Mouse (Mus musculus): ENCODE results near the gene Ptbp2. TPM values are rescaled to one million over a fixed set of nuclear protein-coding genes. Genes with fewer than 3 reads are reported as not detected.

The Ptbp2 gene
- polyA plus RNA-seq, 1 experiment from 2014 or later, result 33.2 TPM

GRCm38 (mm10) chr3:119778431-119778830, 5.8 kb downstream of the Ptbp2 start:
- 81% methylated on average over 2 of the region's 2 CpGs for WGBS
- ATAC-seq (replicated peaks; ENCODE audit: low FRiP score), result no peak
- no peak for DNase-seq (ENCODE audit: low spot score)

GRCm38 (mm10) chr3:119776129-119776528, 8.1 kb downstream of the Ptbp2 start:
- DNase-seq (ENCODE audit: low spot score), result no peak
- WGBS, result 94% methylated on average over 5 of the region's 5 CpGs
- Histone ChIP-seq H3K27me3 (replicated peaks; ENCODE audit: control insufficient read depth, insufficient read depth, low read length) (no peaks in the 10 kb centered on the region), H3K9me3 (ENCODE audit: control insufficient read depth, low read length) (no peaks in the 10 kb centered on the region), H3K4me1 (replicated peaks; ENCODE audit: control insufficient read depth, insufficient read depth, low read length) (peaks cover 4% of the 10 kb centered on the region), H3K27ac (ENCODE audit: low read depth, low read length) (no peak overlapping the region), H3K4me2 (no peak overlapping the region), H3K9ac (ENCODE audit: low read depth, low read length) (no peak overlapping the region), H3K36me3 (ENCODE audit: control insufficient read depth, insufficient read depth, low read length) (no peaks in the 10 kb centered on the region), H3K4me3 (ENCODE audit: low read depth, low read length) (no peak overlapping the region)
- ATAC-seq (replicated peaks; ENCODE audit: low FRiP score), result no peak

More at GRCm38 (mm10) chr3:119778431-119778830, 5.8 kb downstream of the Ptbp2 start:
- no peaks in the 10 kb centered on the region for H3K27me3 ChIP-seq (replicated peaks; ENCODE audit: control insufficient read depth, insufficient read depth, low read length)
- no peaks in the 10 kb centered on the region for H3K9me3 ChIP-seq (ENCODE audit: control insufficient read depth, low read length)
- no peak overlapping the region for H3K27ac ChIP-seq (ENCODE audit: low read depth, low read length)
- H3K4me1 ChIP-seq (replicated peaks; ENCODE audit: control insufficient read depth, insufficient read depth, low read length), result peaks cover 4% of the 10 kb centered on the region
- H3K9ac ChIP-seq (ENCODE audit: low read depth, low read length), result no peak overlapping the region
- no peaks in the 10 kb centered on the region for H3K36me3 ChIP-seq (ENCODE audit: control insufficient read depth, insufficient read depth, low read length)
- H3K4me3 ChIP-seq (ENCODE audit: low read depth, low read length), result no peak overlapping the region
- no peak overlapping the region for H3K4me2 ChIP-seq

- Histone ChIP-seq H3K9ac (ENCODE audit: low read depth, low read length) (no peak overlapping the region), H3K27me3 (replicated peaks; ENCODE audit: control insufficient read depth, insufficient read depth, low read length) (no peaks in the 10 kb centered on the region), H3K4me3 (ENCODE audit: low read depth, low read length) (no peak overlapping the region), H3K4me1 (replicated peaks; ENCODE audit: control insufficient read depth, insufficient read depth, low read length) (no peaks in the 10 kb centered on the region), H3K9me3 (ENCODE audit: control insufficient read depth, low read length) (no peaks in the 10 kb centered on the region), H3K36me3 (ENCODE audit: control insufficient read depth, insufficient read depth, low read length) (no peaks in the 10 kb centered on the region), H3K4me2 (no peak overlapping the region), H3K27ac (ENCODE audit: low read depth, low read length) (no peak overlapping the region)
- no peak for DNase-seq (ENCODE audit: low spot score)
- 85% methylated on average over 2 of the region's 2 CpGs for WGBS
- ATAC-seq (replicated peaks; ENCODE audit: low FRiP score), result no peak
Measured at GRCm38 (mm10) chr3:119772789-119773188, 11.5 kb downstream of the Ptbp2 start.

GRCm38 (mm10) chr3:119763772-119764171, 20.5 kb downstream of the Ptbp2 start:
- H3K36me3 ChIP-seq (ENCODE audit: control insufficient read depth, insufficient read depth, low read length), result peaks cover 6% of the 10 kb centered on the region; the same call in 1 of the 2 replicates
- no peaks in the 10 kb centered on the region for H3K27me3 ChIP-seq (replicated peaks; ENCODE audit: control insufficient read depth, insufficient read depth, low read length)
- H3K27ac ChIP-seq (ENCODE audit: low read depth, low read length), result no peak overlapping the region
- H3K9me3 ChIP-seq (ENCODE audit: control insufficient read depth, low read length), result no peaks in the 10 kb centered on the region
- H3K4me2 ChIP-seq, result no peak overlapping the region
- ATAC-seq (replicated peaks; ENCODE audit: low FRiP score) (no peak), DNase-seq (ENCODE audit: low spot score) (no peak)
- H3K4me1 ChIP-seq (replicated peaks; ENCODE audit: control insufficient read depth, insufficient read depth, low read length), result no peaks in the 10 kb centered on the region; the same call in 1 of the 2 replicates
- no peak overlapping the region for H3K4me3 ChIP-seq (ENCODE audit: low read depth, low read length)
- no peak overlapping the region for H3K9ac ChIP-seq (ENCODE audit: low read depth, low read length)
- WGBS, result 54% methylated on average over 2 of the region's 2 CpGs

GRCm38 (mm10) chr3:119761732-119762131, 22.5 kb downstream of the Ptbp2 start:
- 94% methylated on average over 3 of the region's 3 CpGs for WGBS
- Histone ChIP-seq H3K4me1 (replicated peaks; ENCODE audit: control insufficient read depth, insufficient read depth, low read length) (no peaks in the 10 kb centered on the region; the same call in 1 of the 2 replicates), H3K9me3 (ENCODE audit: control insufficient read depth, low read length) (no peaks in the 10 kb centered on the region), H3K27me3 (replicated peaks; ENCODE audit: control insufficient read depth, insufficient read depth, low read length) (no peaks in the 10 kb centered on the region), H3K9ac (ENCODE audit: low read depth, low read length) (no peak overlapping the region), H3K4me3 (ENCODE audit: low read depth, low read length) (no peak overlapping the region), H3K4me2 (no peak overlapping the region), H3K36me3 (ENCODE audit: control insufficient read depth, insufficient read depth, low read length) (peaks cover 6% of the 10 kb centered on the region; the same call in 1 of the 2 replicates), H3K27ac (ENCODE audit: low read depth, low read length) (no peak overlapping the region)
- DNase-seq (ENCODE audit: low spot score), result no peak
- no peak for ATAC-seq (replicated peaks; ENCODE audit: low FRiP score)

GRCm38 (mm10) chr3:119753791-119754190, 30.5 kb downstream of the Ptbp2 start:
- Histone ChIP-seq H3K9me3 (ENCODE audit: control insufficient read depth, low read length) (no peaks in the 10 kb centered on the region), H3K4me1 (replicated peaks; ENCODE audit: control insufficient read depth, insufficient read depth, low read length) (peaks cover 2% of the 10 kb centered on the region; the same call in 1 of the 2 replicates), H3K4me2 (no peak overlapping the region), H3K27me3 (replicated peaks; ENCODE audit: control insufficient read depth, insufficient read depth, low read length) (no peaks in the 10 kb centered on the region), H3K4me3 (ENCODE audit: low read depth, low read length) (no peak overlapping the region), H3K9ac (ENCODE audit: low read depth, low read length) (no peak overlapping the region), H3K36me3 (ENCODE audit: control insufficient read depth, insufficient read depth, low read length) (no peaks in the 10 kb centered on the region), H3K27ac (ENCODE audit: low read depth, low read length) (no peak overlapping the region)
- ATAC-seq (replicated peaks; ENCODE audit: low FRiP score) (no peak), DNase-seq (ENCODE audit: low spot score) (no peak)

- Histone ChIP-seq H3K9me3 (ENCODE audit: control insufficient read depth, low read length) (no peaks in the 10 kb centered on the region), H3K27ac (ENCODE audit: low read depth, low read length) (no peak overlapping the region), H3K27me3 (replicated peaks; ENCODE audit: control insufficient read depth, insufficient read depth, low read length) (no peaks in the 10 kb centered on the region), H3K36me3 (ENCODE audit: control insufficient read depth, insufficient read depth, low read length) (0 out of 2 replicates have a peak, but pooled peaks cover 3% of the 10 kb centered on the region), H3K4me2 (no peak overlapping the region), H3K4me3 (ENCODE audit: low read depth, low read length) (no peak overlapping the region), H3K9ac (ENCODE audit: low read depth, low read length) (no peak overlapping the region), H3K4me1 (replicated peaks; ENCODE audit: control insufficient read depth, insufficient read depth, low read length) (no peaks in the 10 kb centered on the region)
- 85% methylated on average over 3 of the region's 3 CpGs for WGBS
- peak; percentile 41; the same call in 1 of the 2 replicates for ATAC-seq (replicated peaks; ENCODE audit: low FRiP score)
- no peak for DNase-seq (ENCODE audit: low spot score)
Measured at GRCm38 (mm10) chr3:119749551-119750249, 34.6 kb downstream of the Ptbp2 start.

GRCm38 (mm10) chr3:119749140-119749539, 35.1 kb downstream of the Ptbp2 start:
- H3K27ac ChIP-seq (ENCODE audit: low read depth, low read length), result no peak overlapping the region
- H3K4me3 ChIP-seq (ENCODE audit: low read depth, low read length), result no peak overlapping the region
- no peaks in the 10 kb centered on the region for H3K27me3 ChIP-seq (replicated peaks; ENCODE audit: control insufficient read depth, insufficient read depth, low read length)
- no peak overlapping the region for H3K9ac ChIP-seq (ENCODE audit: low read depth, low read length)
- no peak for ATAC-seq (replicated peaks; ENCODE audit: low FRiP score)
- peaks cover 5% of the 10 kb centered on the region; the same call in 1 of the 2 replicates for H3K36me3 ChIP-seq (ENCODE audit: control insufficient read depth, insufficient read depth, low read length)
- no peaks in the 10 kb centered on the region for H3K9me3 ChIP-seq (ENCODE audit: control insufficient read depth, low read length)
- no peak overlapping the region for H3K4me2 ChIP-seq
- DNase-seq (ENCODE audit: low spot score), result no peak
- H3K4me1 ChIP-seq (replicated peaks; ENCODE audit: control insufficient read depth, insufficient read depth, low read length), result no peaks in the 10 kb centered on the region
- WGBS, result 78% methylated on average over 2 of the region's 2 CpGs

GRCm38 (mm10) chr3:119746656-119747055, 37.6 kb downstream of the Ptbp2 start:
- WGBS, result 68% methylated on average over 2 of the region's 2 CpGs
- no peak overlapping the region for H3K9ac ChIP-seq (ENCODE audit: low read depth, low read length)
- H3K36me3 ChIP-seq (ENCODE audit: control insufficient read depth, insufficient read depth, low read length), result peaks cover 8% of the 10 kb centered on the region; the same call in 1 of the 2 replicates
- H3K4me1 ChIP-seq (replicated peaks; ENCODE audit: control insufficient read depth, insufficient read depth, low read length), result no peaks in the 10 kb centered on the region
- ATAC-seq (replicated peaks; ENCODE audit: low FRiP score), result no peak
- no peaks in the 10 kb centered on the region for H3K9me3 ChIP-seq (ENCODE audit: control insufficient read depth, low read length)
- no peak overlapping the region for H3K4me2 ChIP-seq
- H3K4me3 ChIP-seq (ENCODE audit: low read depth, low read length), result no peak overlapping the region
- no peak overlapping the region for H3K27ac ChIP-seq (ENCODE audit: low read depth, low read length)
- H3K27me3 ChIP-seq (replicated peaks; ENCODE audit: control insufficient read depth, insufficient read depth, low read length), result no peaks in the 10 kb centered on the region
- DNase-seq (ENCODE audit: low spot score), result no peak

Measured in liver, embryonic 11.5 days (tissue).